Mouse (Mus musculus) testis, adult 2 months (tissue): ENCODE measurements at regions not wholly inside any gene's neighbourhood (a gene's known extent, or its start where the extent isn't known, plus 50 kb on each side); places are given as distances from the start of the nearest gene placed in this dataset.

Source experiments
- H3K27ac ChIP-seq: fragments of 200-500 bp; 2 replicates; pipeline ENCODE4 v1.5.1; 2012; ENCODE audit warnings: low read depth, low read length; ENCODE audit not compliant: control insufficient read depth, insufficient read depth
- H3K27me3 ChIP-seq: fragments of 200-500 bp; 2 replicates; pipeline ENCODE4 v1.6.1; 2012; ENCODE audit warnings: mild to moderate bottlenecking, low read length, moderate library complexity; ENCODE audit not compliant: control insufficient read depth, insufficient read depth
- H3K36me3 ChIP-seq: fragments of 200-500 bp; 2 replicates; pipeline ENCODE4 v1.6.1; 2012; ENCODE audit warnings: mild to moderate bottlenecking, low read length; ENCODE audit not compliant: control insufficient read depth, insufficient read depth
- H3K4me1 ChIP-seq: fragments of 200-500 bp; 2 replicates; pipeline ENCODE4 v1.6.1; 2012; ENCODE audit warnings: low read length; ENCODE audit not compliant: control insufficient read depth, insufficient read depth
- H3K4me3 ChIP-seq: fragments of 200-500 bp; 2 replicates; pipeline ENCODE4 v1.5.1; 2012; ENCODE audit warnings: low read depth, mild to moderate bottlenecking, low read length, moderate library complexity, mixed read lengths; ENCODE audit not compliant: control insufficient read depth
- CTCF ChIP-seq: fragments of 200-500 bp; IDR thresholded peaks from 2 replicates; pipeline ENCODE4 v1.5.1; 2012; ENCODE audit warnings: low read depth, mild to moderate bottlenecking, inconsistent platforms, low read length, moderate library complexity; ENCODE audit not compliant: control insufficient read depth, insufficient read depth, insufficient replicate concordance
- POLR2A ChIP-seq: fragments of 200-500 bp; IDR thresholded peaks from 2 replicates; pipeline ENCODE4 v1.6.1; 2012; ENCODE audit warnings: low read depth, mild to moderate bottlenecking, inconsistent platforms, low read length, moderate library complexity; ENCODE audit not compliant: control insufficient read depth

GRCm38 (mm10) chr12:68758263-68759020, 400.5 kb downstream of the Rps29 start:
- TF ChIP-seq POLR2A: no peak
- no peaks in the 10 kb centered on the region for H3K36me3 ChIP-seq
- H3K27ac ChIP-seq: no peak overlapping the region

DNA sequence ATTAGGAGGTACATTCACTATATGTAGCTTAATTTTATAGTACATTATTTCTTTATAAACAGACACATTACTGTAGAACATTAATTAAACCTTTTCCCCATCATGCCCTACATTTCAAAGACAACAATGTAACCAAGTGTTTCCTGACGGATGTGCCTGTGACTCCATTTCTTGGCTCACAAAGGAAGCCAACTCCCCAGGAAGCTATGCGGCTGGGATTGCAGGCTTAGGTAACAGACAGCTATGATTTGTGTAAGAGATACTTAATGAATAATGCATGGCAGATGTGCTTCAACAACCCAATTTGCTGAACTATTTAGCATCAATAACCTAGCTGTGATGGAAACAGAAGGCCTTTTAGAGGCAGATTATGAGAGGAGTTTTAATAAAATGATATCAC, 430.1 kb downstream of the Rps29 start:
- TF ChIP-seq POLR2A (no peak), CTCF (no peak)
- no peak overlapping the region for H3K4me3 ChIP-seq

More at GRCm38 (mm10) chr12:68758263-68759020, 400.5 kb downstream of the Rps29 start:
- no peaks in the 10 kb centered on the region for H3K4me1 ChIP-seq
- no peaks in the 10 kb centered on the region for H3K27me3 ChIP-seq
- H3K4me3 ChIP-seq: no peak overlapping the region

DNA sequence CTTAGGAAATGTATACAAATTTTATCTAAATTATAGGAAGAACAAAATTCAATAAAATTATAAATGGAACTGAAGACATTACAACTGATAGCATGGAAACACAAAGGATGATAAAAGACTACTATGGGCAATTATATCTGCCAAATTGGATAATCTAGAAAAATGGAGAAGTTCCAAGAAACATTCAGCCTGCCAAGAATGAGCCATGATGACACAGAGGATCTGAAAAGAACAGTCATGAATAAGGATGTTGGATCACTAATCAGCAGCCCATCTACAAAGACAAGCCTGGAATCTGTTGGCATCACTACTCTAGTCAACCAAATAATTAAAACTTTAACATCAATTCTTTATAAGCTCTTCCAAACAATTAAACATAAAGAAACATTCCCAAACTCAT, 440.0 kb downstream of the Rps29 start:
- no peak overlapping the region for H3K4me3 ChIP-seq
- no peaks in the 10 kb centered on the region for H3K27me3 ChIP-seq
- H3K27ac ChIP-seq: no peak overlapping the region
- TF ChIP-seq CTCF (no peak), POLR2A (no peak)
- H3K36me3 ChIP-seq: no peaks in the 10 kb centered on the region
- no peaks in the 10 kb centered on the region for H3K4me1 ChIP-seq

More for the DNA sequence above, 430.1 kb downstream of the Rps29 start:
- no peak overlapping the region for H3K27ac ChIP-seq
- H3K27me3 ChIP-seq: no peaks in the 10 kb centered on the region
- no peaks in the 10 kb centered on the region for H3K4me1 ChIP-seq
- H3K36me3 ChIP-seq: no peaks in the 10 kb centered on the region

- Histone ChIP-seq H3K36me3 (no peaks in the 10 kb centered on the region), H3K4me1 (no peaks in the 10 kb centered on the region), H3K27ac (no peak overlapping the region), H3K27me3 (no peaks in the 10 kb centered on the region), H3K4me3 (no peak overlapping the region)
- TF ChIP-seq POLR2A: no peak
- no peak for TF ChIP-seq CTCF
Measured at GRCm38 (mm10) chr12:68694275-68695267, 464.4 kb downstream of the Rps29 start.

DNA sequence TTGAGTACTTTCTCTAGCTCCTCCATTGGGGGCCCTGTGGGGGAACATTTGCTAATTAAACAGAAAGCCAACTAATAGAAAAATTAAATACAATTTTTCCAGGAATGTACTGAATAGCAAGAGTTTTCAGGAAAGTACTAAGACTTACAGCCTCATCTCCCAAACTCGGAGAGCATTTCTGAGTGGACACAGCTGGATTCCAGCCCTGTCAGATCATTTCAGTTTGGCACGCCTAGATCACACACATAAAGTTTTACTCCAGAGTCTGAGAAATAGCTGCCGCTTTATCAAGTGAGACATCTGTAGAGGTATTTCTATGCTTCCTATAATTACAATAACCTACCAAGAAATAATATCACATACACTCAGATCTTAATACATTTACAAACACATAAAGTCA, 470.7 kb downstream of the Rps29 start:
- no peaks in the 10 kb centered on the region for H3K27me3 ChIP-seq

GRCm38 (mm10) chr12:68683897-68684296, 475.1 kb downstream of the Rps29 start:
- TF ChIP-seq POLR2A (no peak), CTCF (no peak)
- no peak overlapping the region for H3K27ac ChIP-seq
- H3K4me3 ChIP-seq: no peak overlapping the region
- no peaks in the 10 kb centered on the region for H3K27me3 ChIP-seq
- H3K4me1 ChIP-seq: no peaks in the 10 kb centered on the region
- H3K36me3 ChIP-seq: no peaks in the 10 kb centered on the region

More for the DNA sequence above, 470.7 kb downstream of the Rps29 start:
- Histone ChIP-seq H3K27ac (no peak overlapping the region), H3K4me1 (no peaks in the 10 kb centered on the region), H3K4me3 (no peak overlapping the region), H3K36me3 (no peaks in the 10 kb centered on the region)
- TF ChIP-seq CTCF: no peak
- no peak for TF ChIP-seq POLR2A

- Histone ChIP-seq H3K36me3 (no peaks in the 10 kb centered on the region), H3K4me3 (no peak overlapping the region), H3K4me1 (no peaks in the 10 kb centered on the region), H3K27ac (no peak overlapping the region), H3K27me3 (no peaks in the 10 kb centered on the region)
- no peak for TF ChIP-seq POLR2A
- TF ChIP-seq CTCF: no peak
Measured at GRCm38 (mm10) chr12:68683176-68683575, 475.8 kb downstream of the Rps29 start.
